Mouse (Mus musculus) heart, postnatal 0 days (tissue): ENCODE results near the gene Scoc. TPM values are rescaled to one million over a fixed set of nuclear protein-coding genes. Genes with fewer than 3 reads are reported as not detected.

Experiments used
- ATAC-seq: fragments of 200-750 bp; cut with Nextera tagmentation; 2 replicates; pipeline ENCODE4 v1.8.0; 2017; ENCODE audit warnings: low read depth, moderate number of reproducible peaks, moderate library complexity; ENCODE audit not compliant: insufficient read depth
- DNase-seq: peaks from one replicate; pipeline ENCODE4 v3.0.0-alpha.2; 2016; ENCODE audit warnings: low spot score
- H3K27ac ChIP-seq: fragments of 300-500 bp; sonication (generic); 2 replicates; pipeline ENCODE4 v1.5.1; 2014; ENCODE audit warnings: low read depth, mild to moderate bottlenecking
- H3K27me3 ChIP-seq: fragments of 300-500 bp; sonication (generic); 2 replicates; pipeline ENCODE4 v1.6.1; 2014; ENCODE audit warnings: low read length, mixed read lengths; ENCODE audit not compliant: control insufficient read depth, insufficient read depth
- H3K36me3 ChIP-seq: fragments of 300-500 bp; sonication (generic); replicated peaks from 2 replicates; pipeline ENCODE4 v1.6.1; 2014; ENCODE audit warnings: low read length, mixed read lengths; ENCODE audit not compliant: control insufficient read depth, insufficient read depth
- H3K4me1 ChIP-seq: fragments of 300-500 bp; sonication (generic); 2 replicates; pipeline ENCODE4 v1.6.1; 2014; ENCODE audit warnings: antibody characterized with exemption; ENCODE audit not compliant: control insufficient read depth, insufficient read depth
- H3K4me2 ChIP-seq: fragments of 300-500 bp; sonication (generic); 2 replicates; pipeline ENCODE4 v1.6.1; 2014; ENCODE audit warnings: low read depth, mild to moderate bottlenecking, low read length, moderate library complexity
- H3K4me3 ChIP-seq: fragments of 300-500 bp; sonication (generic); 2 replicates; pipeline ENCODE4 v1.5.1; 2014; ENCODE audit warnings: low read depth, low read length
- H3K9ac ChIP-seq: fragments of 300-500 bp; sonication (generic); replicated peaks from 2 replicates; pipeline ENCODE4 v1.6.1; 2014; ENCODE audit warnings: low read depth, low read length, mixed read lengths
- H3K9me3 ChIP-seq: fragments of 300-500 bp; sonication (generic); replicated peaks from 2 replicates; pipeline ENCODE4 v1.6.1; 2016; ENCODE audit warnings: low read length; ENCODE audit not compliant: control insufficient read depth
- CTCF ChIP-seq: IDR thresholded peaks from 2 replicates; pipeline ENCODE4 v1.5.1; 2016; ENCODE audit warnings: antibody characterized with exemption, control low read depth, low read depth
- EP300 ChIP-seq: IDR thresholded peaks from 2 replicates; pipeline ENCODE4 v1.6.1; 2016; ENCODE audit warnings: antibody characterized with exemption, low read depth
- WGBS: fragments of 180-500 bp; shearing (Covaris S2); extraction: QIAGEN DNeasy Blood & Tissue Kit; methylation state at CpG from one replicate; pipeline ENCODE4 v1.1.7; 2014; 5-methylcytosine and 5-hydroxymethylcytosine counted together
- polyA plus RNA-seq: library from polyadenylated mRNA; unstranded; fragments of >200 nt; fragmentation: Nextera tagmentation; extraction: Ambion mirVana; gene quantifications from 2 replicates; pipeline ENCODE4 v1.2.1, GENCODE M21; 2015
- total RNA-seq: library from RNA; depleted of rRNA; stranded (reverse); fragments of >200 nt; gene quantifications from 2 replicates; pipeline ENCODE4 v1.2.3, GENCODE M21; 2014; ENCODE audit warnings: low replicate concordance

Scoc gene
- total and polyA plus RNA-seq, 2 experiments from 2014 or later, result 18.3 to 65.8 TPM

GRCm38 (mm10) chr8:83426949-83427348, 31.2 kb downstream of the Scoc start:
- Histone ChIP-seq H3K27ac (no peak overlapping the region), H3K4me3 (no peak overlapping the region), H3K4me2 (no peak overlapping the region), H3K9me3 (no peaks in the 10 kb centered on the region), H3K36me3 (no peaks in the 10 kb centered on the region), H3K4me1 (no peaks in the 10 kb centered on the region), H3K9ac (no peak overlapping the region), H3K27me3 (peaks cover 36% of the 10 kb centered on the region)
- 0 out of 2 replicates have a peak, but pooled peaks have one; percentile 17 for ATAC-seq
- no peak for TF ChIP-seq EP300
- TF ChIP-seq CTCF, result no peak
- DNase-seq, result no peak
- 23% methylated on average over 7 of the region's 7 CpGs for WGBS

- Histone ChIP-seq H3K27me3 (peaks cover 36% of the 10 kb centered on the region), H3K4me2 (no peak overlapping the region), H3K27ac (no peak overlapping the region), H3K4me1 (no peaks in the 10 kb centered on the region), H3K36me3 (no peaks in the 10 kb centered on the region), H3K9me3 (no peaks in the 10 kb centered on the region), H3K4me3 (no peak overlapping the region), H3K9ac (no peak overlapping the region)
- ATAC-seq, result no peak
- WGBS, result 38% methylated on average over 11 of the region's 11 CpGs
- DNase-seq, result no peak
- no peak for TF ChIP-seq EP300
- TF ChIP-seq CTCF, result no peak
Observed at GRCm38 (mm10) chr8:83426104-83426759, 32.0 kb downstream of the Scoc start.

GRCm38 (mm10) chr8:83425202-83425601, 33.0 kb downstream of the Scoc start:
- DNase-seq, result no peak
- H3K27ac ChIP-seq, result no peak overlapping the region
- no peaks in the 10 kb centered on the region for H3K36me3 ChIP-seq
- H3K9me3 ChIP-seq, result no peaks in the 10 kb centered on the region
- H3K4me3 ChIP-seq, result no peak overlapping the region
- WGBS, result 84% methylated on average over 6 of the region's 6 CpGs
- H3K9ac ChIP-seq, result no peak overlapping the region
- no peak for TF ChIP-seq EP300
- TF ChIP-seq CTCF, result no peak
- H3K4me1 ChIP-seq, result no peaks in the 10 kb centered on the region
- peaks cover 32% of the 10 kb centered on the region for H3K27me3 ChIP-seq
- ATAC-seq, result no peak
- H3K4me2 ChIP-seq, result no peak overlapping the region

- H3K4me2 ChIP-seq, result no peak overlapping the region
- no peak for ATAC-seq
- H3K4me1 ChIP-seq, result no peaks in the 10 kb centered on the region
- no peaks in the 10 kb centered on the region for H3K9me3 ChIP-seq
- H3K36me3 ChIP-seq, result no peaks in the 10 kb centered on the region
- 62% methylated on average over 13 of the region's 13 CpGs for WGBS
- no peak overlapping the region for H3K27ac ChIP-seq
- H3K27me3 ChIP-seq, result peaks cover 30% of the 10 kb centered on the region; the same call in 1 of the 2 replicates
- H3K9ac ChIP-seq, result no peak overlapping the region
- TF ChIP-seq EP300, result no peak
- TF ChIP-seq CTCF, result no peak
- H3K4me3 ChIP-seq, result no peak overlapping the region
- DNase-seq, result no peak
Observed at GRCm38 (mm10) chr8:83423032-83423825, 35.0 kb downstream of the Scoc start.

- Histone ChIP-seq H3K9me3 (no peaks in the 10 kb centered on the region), H3K4me2 (no peak overlapping the region), H3K4me3 (no peak overlapping the region), H3K27ac (no peak overlapping the region), H3K36me3 (no peaks in the 10 kb centered on the region), H3K4me1 (no peaks in the 10 kb centered on the region), H3K27me3 (peaks cover 27% of the 10 kb centered on the region; the same call in 1 of the 2 replicates), H3K9ac (no peak overlapping the region)
- TF ChIP-seq CTCF (no peak), EP300 (no peak)
- ATAC-seq, result no peak
- DNase-seq, result no peak
- WGBS, result 95% methylated on average over 1 of the region's 1 CpGs
Observed at GRCm38 (mm10) chr8:83421354-83421753, 36.8 kb downstream of the Scoc start.
